Mouse (Mus musculus): Measurements from ENCODE around the gene Wasf3. TPM values are rescaled to one million over a fixed set of nuclear protein-coding genes. Genes with fewer than 3 reads are reported as not detected.
"Not testable (repeated sequence)": the region's sequence is repeated elsewhere in the genome, so short reads cannot be mapped to it uniquely, and the experiment has no call there.

Gene Wasf3
- total RNA-seq, 4 experiments from 2014 or later, result 0.25 to 0.57 (median 0.54) TPM

DNA sequence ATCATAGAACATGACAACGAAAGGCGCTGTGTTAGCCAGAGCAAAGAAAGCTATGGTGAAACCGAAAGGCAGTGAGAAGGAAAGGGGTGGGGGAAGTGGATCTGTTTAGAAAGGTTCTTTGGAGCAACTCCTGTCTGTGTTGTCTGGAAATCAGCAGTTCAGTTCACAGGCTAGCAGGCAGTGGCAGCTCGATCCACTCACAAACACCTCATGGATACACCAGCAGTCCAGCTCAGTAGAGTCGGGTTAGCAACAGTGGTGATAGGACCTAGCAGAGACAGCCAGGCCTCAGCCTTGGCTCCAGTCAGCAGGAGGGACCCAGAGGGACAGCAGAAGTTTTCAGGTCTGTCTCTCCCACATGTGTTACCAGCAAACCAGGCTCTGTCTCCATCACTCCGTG lies 16.2 kb downstream of the Wasf3 start:
- DNase-seq (ENCODE audit: low spot score), result not testable (repeated sequence)

DNA sequence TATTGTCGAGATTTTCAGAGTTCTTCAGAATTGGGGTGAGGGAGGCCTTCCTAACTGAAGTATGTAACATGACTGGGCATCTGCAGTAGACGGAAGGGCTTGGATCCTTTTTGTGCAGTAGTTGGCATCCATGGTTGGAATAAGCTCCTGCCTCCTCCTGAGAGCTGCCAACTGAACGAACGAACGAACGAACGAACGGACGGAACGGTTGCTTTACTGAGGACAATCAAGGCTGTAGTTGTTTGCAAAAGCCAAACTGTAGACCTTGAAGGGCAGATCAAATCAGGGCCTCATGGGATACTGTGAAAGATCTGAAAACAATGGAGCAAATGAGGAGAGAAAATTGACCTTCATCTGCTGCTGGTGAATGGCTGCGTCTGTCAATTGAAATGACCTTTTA lies 17.5 kb downstream of the Wasf3 start:
- no peak for DNase-seq (ENCODE audit: low spot score)

DNA sequence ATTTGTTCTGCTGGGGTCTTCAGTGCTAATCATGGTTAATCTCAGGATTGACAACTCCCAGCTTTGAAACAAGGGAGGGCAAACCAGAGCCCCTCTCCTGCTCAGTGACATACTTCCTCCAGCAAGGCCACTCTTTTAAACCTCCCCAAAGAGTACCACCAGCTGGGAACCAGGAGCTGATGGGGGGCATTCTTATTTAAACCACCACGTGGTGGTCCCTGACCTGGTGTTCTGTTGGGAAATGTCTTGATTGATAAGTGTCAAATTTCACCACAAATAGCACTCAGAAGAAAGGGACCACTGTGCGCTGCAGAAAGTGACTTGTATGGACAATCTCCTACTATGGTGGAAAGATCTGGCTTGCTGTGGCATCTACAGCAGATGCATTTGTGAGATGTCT lies 19.1 kb downstream of the Wasf3 start:
- DNase-seq (ENCODE audit: low spot score), result no peak

DNA sequence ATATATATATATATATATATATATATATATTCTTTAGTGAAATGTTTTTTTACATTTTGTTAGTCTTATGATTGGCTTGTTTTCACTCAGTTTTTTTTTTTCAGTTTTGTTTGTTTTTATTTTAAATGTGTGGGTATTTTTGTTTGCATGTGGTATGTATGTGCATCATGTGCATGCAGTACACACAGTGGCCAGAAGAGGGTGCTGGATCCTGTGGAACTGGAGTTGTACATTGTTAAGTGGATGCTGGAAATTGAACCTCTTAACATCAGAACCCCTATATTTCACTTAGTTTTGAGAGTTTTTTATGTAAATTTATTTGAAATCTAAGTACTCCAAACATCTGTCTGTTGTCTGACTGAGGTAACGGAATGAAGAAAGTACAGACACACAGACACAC lies 21.3 kb downstream of the Wasf3 start:
- DNase-seq (ENCODE audit: low spot score), result no peak

DNA sequence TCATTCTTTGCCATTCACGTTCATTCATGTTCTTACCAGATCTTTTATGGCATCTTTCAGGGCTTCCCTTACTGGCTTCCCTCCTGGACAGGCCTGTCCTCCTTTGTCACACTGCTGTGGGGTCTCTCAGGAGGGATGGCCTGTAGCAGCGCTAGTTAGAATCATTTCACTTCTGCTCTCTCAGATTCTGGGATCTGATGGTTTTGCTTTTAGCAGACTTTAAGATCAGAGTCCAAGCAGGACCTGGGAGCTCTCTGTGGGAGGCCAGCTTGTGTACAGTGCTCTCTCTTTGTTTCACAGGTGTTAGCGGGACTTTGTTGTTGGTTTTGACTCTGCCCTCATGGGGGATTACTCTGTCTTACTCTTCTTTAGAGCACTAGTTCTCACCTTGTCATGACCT lies 23.0 kb downstream of the Wasf3 start:
- no peak for DNase-seq (ENCODE audit: low spot score)

DNA sequence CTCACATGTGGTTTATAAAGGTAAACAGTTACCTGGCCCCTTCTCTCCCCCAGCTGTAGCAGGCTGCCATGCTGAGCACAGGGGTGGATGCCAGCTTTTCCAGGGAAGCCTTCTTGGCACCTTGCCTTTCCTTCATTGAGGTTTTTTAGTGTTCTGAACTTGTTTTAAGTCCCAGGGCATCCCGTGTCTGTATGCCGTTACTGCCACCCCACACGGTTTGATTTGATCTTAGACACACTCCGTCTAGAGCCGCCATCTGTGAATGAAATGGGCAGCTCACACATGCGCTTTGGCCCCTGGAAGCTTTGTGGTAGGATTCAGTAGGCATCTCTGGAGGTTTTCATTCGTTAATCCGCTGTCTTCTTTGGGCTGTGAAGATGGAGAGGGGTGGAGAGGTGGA lies 23.8 kb downstream of the Wasf3 start:
- no peak for DNase-seq (ENCODE audit: low spot score)

DNA sequence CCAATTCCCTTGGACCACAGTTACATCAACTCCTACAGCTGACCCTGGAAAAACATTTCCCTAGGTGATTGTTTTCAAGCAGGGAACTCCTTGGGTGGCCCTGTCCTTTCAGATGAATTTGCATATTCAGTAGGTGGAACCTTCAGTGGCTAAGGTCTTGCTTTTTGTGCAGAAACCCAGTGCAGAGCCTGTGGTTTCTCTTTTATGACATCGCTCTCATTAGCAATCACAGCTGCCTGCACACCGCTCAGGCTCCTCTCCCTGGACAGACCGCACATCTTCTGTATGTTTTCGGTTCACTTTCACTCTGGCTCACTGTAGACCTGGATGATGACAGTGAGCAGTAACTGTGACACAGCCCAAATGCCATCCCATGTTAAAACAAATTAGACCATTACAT lies 26.0 kb downstream of the Wasf3 start:
- no peak for DNase-seq (ENCODE audit: low spot score)

DNA sequence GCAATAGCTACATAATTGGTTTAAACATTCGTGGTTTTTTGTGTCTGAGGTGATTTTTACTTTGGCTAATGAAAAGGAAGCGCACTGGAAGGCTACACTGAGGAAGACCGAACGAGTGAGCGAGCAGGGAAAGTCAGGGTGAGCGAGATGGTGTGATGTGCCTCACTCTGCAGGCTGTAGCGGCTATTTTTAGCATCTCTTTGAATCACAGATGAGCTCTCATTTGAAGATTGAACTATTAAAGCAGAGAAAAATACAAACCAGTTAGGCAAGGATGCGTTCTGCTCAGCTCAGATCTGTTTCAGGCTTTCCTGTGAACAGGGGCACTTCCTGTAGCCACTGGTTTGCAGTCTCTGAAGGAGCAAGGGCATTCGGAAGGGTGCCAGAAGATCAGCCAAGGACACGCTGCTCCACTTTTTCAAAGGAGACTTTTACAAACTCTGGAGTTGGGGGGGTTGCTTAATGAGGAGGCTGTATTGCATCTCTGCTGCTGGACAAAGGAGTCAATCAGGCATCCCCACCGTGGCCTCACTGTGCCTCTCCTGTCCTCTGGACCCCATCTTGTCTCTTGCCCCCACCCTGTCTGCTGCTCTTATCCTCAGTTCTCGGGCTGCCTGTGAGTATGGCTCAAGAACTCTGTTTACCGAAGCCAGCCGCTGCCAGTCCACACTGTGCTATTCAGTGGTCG lies 28.1 kb downstream of the Wasf3 start:
- no peak for DNase-seq (ENCODE audit: low spot score)

DNA sequence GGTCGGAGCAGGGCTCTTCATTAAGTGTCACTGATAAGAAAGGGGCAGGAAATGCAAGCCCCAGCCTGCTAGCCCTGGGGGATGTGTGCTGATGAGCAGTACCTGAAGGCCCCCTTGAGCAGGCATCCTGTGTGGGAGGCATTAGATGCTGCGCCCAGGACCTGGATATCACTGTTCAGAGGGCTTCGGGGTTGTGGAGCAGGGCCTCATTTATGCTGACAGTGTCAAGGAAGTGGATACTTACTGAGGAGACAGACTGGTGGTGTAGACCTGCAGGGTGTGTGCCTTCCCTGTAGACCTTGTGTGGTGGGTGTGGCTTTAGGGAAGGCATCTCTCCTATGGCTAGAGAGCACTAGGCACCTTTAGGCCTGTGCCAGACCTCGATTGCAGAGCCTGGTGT lies 29.8 kb downstream of the Wasf3 start:
- DNase-seq (ENCODE audit: low spot score), result no peak

DNA sequence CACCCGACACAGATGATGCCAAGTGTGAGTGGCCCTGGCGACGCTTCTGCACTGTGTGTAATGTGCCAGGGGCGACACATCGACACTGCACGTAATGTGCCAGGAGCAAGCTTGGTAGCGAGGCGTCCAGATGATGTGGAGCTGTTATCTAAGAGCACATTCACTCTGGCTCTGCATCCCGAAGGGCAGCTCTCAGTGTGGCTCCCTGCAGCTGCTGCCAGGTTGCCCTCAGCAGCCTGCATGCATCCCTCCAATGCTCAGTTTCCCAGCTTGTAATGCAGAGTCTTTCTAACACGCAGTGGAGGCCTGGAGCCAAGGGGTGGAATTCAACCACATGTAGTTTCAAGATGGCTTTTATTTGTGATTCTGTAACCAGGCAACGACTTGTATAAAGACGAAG lies 30.4 kb downstream of the Wasf3 start:
- DNase-seq (ENCODE audit: low spot score), result no peak

DNA sequence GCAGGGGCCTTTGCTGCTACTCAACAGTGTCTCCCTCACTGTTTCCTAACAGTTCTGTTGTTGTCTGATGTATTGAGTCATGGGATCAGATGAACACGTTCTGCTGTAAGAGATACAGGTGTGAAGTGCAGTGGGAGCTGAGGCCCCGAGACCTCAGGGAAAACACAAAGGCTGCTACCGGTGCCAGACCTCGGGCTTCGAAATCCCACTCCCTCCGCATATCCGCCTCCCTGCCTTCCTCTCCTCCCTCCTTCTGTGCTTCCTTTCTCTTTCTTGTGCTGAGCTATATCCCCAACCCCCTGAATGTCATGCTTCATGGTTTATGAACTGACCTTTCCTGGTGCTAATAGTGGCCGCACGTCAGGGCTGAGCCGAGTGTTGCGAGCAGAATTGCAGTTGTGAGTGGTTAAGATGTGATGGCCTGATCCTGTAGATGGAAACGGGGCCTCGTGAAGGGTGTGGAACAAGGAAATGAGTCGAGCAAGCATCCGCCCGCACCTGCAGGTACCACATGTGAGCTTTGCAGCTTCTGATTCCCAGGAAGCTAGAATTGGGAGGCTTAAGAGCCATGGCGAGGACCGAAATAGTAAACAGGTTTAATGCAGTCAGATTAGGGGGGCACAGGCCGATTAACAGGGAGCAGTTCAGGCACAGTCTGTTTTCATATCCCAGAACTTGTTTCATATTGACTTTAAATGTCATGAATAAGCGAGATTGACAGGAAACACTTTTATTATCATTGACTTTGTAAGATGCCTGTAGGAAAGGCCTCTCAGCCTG lies 31.7 kb downstream of the Wasf3 start:
- DNase-seq (ENCODE audit: low spot score), result no peak

DNA sequence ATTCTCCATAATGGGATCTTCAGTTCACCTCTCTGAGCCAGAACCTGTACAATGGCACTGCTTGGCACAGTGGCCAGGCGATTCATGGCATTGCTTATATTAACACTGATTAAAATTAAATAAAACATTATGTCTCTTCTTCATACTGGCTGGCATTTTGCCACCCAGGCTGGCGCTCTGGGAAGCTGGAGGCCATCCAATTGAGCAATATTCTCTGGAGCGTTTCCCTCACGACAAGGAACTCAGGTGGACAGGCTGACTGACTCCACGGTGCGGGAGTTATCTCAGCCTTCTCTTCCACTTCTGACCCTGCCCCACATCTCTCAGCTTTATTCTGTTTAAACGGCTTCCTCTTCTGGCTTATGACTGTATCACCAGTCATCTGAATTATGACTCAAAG lies 33.3 kb downstream of the Wasf3 start:
- no peak for DNase-seq (ENCODE audit: low spot score)

DNA sequence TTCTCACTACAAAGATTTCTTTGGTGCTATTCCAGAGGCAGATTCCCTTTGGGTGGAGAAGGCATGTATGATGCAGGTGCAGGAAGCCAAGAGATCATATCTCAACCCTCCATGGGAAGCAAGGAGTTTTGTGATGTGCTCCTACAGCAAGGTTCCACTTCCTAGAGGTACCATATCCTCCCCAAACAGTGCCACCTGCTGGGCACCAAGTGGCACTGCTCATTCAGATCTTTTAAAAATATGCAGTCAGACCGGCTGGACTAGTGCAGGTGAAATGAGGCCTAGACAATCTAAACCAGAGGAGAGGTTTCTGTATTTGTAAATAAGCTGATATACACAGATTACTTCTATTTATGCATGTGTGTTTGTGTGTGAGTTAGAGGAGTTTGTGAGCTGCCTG lies 35.3 kb downstream of the Wasf3 start:
- DNase-seq (ENCODE audit: low spot score), result no peak

DNA sequence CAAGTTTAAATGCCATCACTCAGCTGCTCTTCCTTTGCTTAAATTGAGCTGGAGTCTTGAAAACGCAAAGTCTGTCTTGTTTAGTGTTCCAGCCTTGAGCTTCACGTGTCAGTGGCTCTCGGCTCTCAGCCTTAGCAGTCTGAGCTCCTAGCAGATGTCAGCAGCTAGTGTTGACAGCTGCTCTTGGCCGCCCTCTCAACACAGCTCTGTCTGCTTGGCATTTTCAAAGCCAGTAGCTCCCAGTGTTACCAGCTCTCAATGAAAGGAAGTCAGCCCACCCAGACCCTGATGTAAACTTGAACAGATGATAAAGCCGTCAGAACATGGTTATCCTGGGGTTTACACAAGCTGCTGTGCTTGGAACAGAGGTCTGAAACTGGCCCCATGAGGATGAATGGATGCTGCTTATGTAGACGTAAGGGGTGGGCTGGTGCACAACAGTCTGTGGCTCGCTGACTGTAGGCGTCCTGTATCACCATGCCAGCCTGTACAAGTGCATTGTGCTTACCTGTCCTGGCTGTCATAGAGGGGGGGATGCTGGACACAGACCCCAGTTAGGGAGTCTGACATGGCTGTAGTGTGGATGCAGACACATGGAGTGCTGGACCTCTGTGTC lies 40.0 kb downstream of the Wasf3 start:
- peak; percentile 47 for DNase-seq (ENCODE audit: low spot score)

DNA sequence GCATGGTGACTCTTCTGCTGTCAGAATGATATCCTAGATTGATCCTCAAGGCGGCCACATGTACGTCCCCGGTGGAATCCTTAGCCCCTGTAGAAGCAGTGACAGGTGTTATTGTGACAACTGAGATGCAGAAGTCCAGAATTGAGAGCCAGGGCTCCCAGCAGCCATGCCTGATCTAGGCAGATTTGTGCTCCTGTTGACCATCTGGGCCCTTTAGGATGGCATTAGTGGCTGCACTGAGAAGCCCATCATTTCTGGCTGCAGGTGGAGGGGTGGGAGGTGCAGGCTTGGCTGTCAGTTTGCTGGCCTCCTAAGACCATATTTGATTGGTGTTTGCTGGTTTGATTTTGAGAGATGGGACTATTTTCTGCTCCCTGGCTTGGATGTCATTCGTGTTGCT lies 40.9 kb downstream of the Wasf3 start:
- no peak for DNase-seq (ENCODE audit: low spot score)

DNA sequence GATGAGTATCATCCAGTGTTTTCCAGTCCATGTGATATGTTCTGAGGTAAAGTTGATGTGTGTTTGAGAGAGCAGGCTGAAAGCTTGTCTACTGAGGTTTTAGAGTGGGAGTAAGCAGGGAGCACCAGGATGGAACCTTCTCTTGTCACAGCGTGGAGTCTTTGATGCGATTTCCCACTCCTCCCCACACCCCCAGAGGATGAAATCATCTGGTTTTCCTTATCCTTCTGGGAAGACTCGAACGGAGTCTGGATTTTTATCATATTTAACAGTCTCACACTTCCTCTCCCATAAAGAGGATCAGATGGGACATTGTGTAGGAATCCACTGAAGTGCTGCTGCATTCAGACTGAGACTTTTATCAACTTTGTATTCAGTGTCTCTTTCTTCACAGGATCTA lies 43.3 kb downstream of the Wasf3 start:
- DNase-seq (ENCODE audit: low spot score), result no peak

DNA sequence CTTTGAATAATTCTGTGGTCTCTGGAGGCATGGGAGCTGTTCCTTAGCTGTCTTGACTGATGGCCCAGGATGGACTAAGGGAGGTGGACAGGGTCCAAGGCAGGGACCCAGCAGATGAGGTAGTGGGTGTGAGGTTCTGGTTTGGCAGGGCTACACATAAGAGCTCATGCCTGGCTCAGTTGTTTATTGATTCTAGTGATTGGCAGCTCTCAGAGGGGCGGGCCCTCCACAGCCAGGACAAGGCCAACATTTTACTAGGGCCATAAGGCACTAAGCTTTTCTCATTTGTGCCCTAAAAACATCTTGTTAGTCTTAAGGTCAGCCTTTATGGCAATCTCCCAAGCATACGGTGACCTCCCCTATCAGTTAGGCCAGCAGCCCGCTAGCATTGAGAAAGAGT lies 47.0 kb downstream of the Wasf3 start:
- no peak for DNase-seq (ENCODE audit: low spot score)

DNA sequence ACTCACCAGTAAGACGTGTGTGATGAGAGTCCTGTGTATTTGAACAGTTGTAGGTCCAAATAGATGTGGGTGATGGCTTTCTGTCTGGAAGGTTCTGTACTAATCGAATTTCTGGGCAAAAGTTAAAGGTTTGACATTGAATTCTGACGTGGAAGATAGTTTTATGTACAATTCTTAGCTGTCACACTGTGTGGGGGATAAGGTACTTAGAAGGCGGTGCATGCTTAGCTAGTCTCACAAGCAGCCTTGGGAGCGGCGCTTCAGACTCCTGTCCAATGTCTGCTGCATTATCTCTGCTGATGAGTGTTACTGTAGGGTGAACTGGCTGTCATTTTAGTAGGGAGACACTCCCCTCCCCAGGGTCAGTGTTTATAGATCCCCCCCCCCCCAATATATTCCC lies 47.7 kb downstream of the Wasf3 start:
- no peak for DNase-seq (ENCODE audit: low spot score)

DNA sequence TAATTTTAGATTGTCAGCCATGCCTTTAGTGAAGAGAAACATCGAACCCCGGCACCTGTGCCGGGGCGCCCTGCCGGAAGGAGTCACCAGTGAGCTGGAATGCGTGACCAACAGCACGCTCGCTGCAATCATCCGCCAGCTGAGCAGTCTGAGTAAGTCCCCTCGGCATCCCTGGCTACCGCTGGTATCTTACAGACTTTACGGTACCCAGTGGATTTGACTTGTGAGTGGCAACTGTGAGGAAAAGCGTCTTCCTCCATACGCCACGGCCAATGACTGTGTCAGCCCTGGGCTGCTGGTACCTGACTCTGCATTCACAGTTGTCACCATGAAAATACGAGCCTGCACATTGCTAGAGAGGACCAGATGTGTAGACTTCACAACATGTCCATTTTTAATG lies 50.5 kb downstream of the Wasf3 start:
- no peak for DNase-seq (ENCODE audit: low spot score)

DNA sequence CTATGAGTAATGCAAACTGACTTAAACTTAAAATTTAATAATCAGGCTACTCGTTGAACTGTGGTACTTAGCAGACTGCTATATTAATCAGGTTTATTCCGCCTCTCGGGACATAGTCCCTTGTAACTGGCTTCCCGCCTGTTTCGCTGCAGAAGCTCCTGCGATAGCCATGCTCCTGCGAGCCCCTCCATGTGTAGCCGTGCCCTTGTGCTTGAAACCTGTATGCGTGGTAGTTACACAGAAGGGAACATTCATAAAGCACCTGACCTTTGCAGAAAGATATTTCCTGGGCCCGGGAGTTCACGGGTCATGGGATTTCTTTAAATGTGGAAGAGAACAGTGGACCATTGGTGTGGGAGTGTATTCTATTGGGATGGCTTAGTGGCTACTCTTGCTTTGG lies 52.0 kb downstream of the Wasf3 start:
- DNase-seq (ENCODE audit: low spot score), result no peak

DNA sequence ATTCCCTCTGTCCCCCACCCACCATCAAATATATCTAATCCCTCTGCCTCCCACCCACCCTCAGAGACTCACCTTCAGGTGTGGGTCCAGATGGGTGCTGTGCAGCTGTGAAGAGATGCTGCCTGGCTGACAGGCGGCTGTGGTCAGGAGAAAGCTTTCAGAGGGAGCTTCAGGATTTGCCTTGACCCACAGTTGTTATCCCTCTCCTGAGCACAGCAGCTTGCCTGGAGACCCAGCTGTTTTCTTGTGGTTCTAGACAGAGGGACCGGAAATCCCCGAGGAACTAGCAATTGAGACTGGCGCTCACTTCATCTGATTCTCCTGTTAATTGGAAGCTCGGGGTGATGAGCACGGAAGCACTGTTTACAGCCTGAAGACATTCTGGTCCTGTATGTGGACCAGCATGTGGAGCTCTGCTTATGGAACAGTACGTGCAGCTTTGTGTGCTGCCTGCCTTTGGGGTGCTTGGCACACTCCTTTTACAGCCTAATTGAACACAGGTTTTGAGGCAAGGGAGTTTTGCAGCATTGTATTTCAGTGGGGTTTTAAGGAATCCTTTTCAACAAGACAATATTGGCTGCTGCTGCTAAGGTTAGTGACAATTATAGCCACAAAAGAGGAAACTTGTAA lies 54.5 kb downstream of the Wasf3 start:
- no peak for DNase-seq (ENCODE audit: low spot score)

DNA sequence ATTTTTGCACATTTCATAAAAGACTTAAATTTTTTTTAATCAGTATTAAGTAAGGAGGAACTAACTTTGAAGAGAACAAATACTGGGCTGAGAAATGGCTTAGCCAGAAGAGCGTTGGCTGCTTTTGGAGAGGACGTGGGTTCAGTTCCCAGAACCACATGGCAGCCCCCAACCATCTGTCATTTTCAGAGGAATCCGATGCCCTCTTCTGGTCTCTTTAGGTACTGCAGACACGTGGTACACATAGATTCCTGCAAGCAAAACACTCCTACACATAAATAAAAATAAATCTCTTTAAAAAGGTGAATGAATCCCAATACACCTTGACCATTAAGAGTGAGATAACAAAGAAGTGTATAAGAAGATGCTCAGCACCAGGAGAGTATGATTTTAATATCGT lies 55.5 kb downstream of the Wasf3 start:
- DNase-seq (ENCODE audit: low spot score), result no peak

DNA sequence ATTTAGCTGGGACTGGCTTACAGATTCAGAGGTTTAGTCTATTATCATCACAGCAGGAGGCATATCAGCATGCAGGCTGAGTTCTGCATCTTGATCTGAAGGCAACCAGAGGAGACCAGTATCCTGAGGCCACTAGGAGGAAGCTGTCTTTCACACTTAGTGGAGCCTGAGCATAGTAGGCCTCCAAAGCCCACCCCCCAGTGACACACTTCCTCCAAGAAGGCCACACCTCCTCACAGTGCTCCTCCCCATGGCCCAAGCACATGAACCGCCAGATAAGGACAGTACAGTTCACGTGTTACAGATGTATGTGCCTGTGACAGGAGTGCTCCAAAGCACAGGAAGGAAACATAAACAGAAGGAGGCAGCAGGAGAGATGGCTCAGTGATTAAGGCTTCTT lies 58.0 kb downstream of the Wasf3 start:
- no peak for DNase-seq (ENCODE audit: low spot score)

Data from heart, adult 8-10 months (tissue).